Mouse (Mus musculus) heart, adult 2 months (tissue): Measurements from ENCODE around the gene Ube2f. TPM values are rescaled to one million over a fixed set of nuclear protein-coding genes. Genes with fewer than 3 reads are reported as not detected.
A peak's percentile ranks its signal among the peaks of the same experiment; 100 is the strongest.

Source experiments
- DNase-seq, 2 experiments: peaks; one replicate each; pipeline ENCODE4 v3.0.0; 2021
- H3K27ac ChIP-seq: fragments of 200-600 bp; 2 replicates; pipeline ENCODE4 v1.8.1; 2022
- H3K27me3 ChIP-seq: fragments of 200-500 bp; 2 replicates; pipeline ENCODE4 v1.6.1; 2012; ENCODE audit warnings: mild to moderate bottlenecking, low read length, inconsistent platforms, mixed read lengths; ENCODE audit not compliant: control insufficient read depth, insufficient read depth
- H3K36me3 ChIP-seq: fragments of 200-500 bp; 2 replicates; pipeline ENCODE4 v1.6.1; 2012; ENCODE audit warnings: low read length, inconsistent platforms; ENCODE audit not compliant: control insufficient read depth, insufficient read depth
- H3K4me1 ChIP-seq: fragments of 200-500 bp; 2 replicates; pipeline ENCODE4 v1.6.1; 2011; ENCODE audit warnings: low read length; ENCODE audit not compliant: control insufficient read depth, insufficient read depth
- H3K4me3 ChIP-seq: fragments of 200-600 bp; 2 replicates; pipeline ENCODE4 v1.8.1; 2022
- H3K79me2 ChIP-seq: fragments of 200-500 bp; replicated peaks from 2 replicates; pipeline ENCODE4 v1.6.1; 2012; ENCODE audit warnings: mild to moderate bottlenecking, inconsistent platforms, low read length, moderate library complexity, mixed read lengths; ENCODE audit not compliant: control insufficient read depth, insufficient read depth
- H3K9ac ChIP-seq: fragments of 200-500 bp; 2 replicates; pipeline ENCODE4 v1.6.1; 2012; ENCODE audit warnings: low read depth, mild to moderate bottlenecking, control low read depth, inconsistent platforms, low read length, mixed read lengths
- CTCF ChIP-seq: fragments of 200-600 bp; IDR thresholded peaks from 2 replicates; pipeline ENCODE4 v1.8.1; 2022; ENCODE audit warnings: antibody characterized with exemption, mild to moderate bottlenecking, moderate library complexity
- EP300 ChIP-seq: fragments of 200-500 bp; IDR thresholded peaks from 2 replicates; pipeline ENCODE4 v1.6.1; 2011; ENCODE audit warnings: low read depth, low read length, control low read depth; ENCODE audit not compliant: insufficient read depth
- POLR2A ChIP-seq: fragments of 200-500 bp; IDR thresholded peaks from 2 replicates; pipeline ENCODE4 v1.6.1; 2011; ENCODE audit warnings: mild to moderate bottlenecking, low read depth, low read length, control low read depth; ENCODE audit not compliant: insufficient read depth
- WGBS: fragments of 180-500 bp; shearing (Covaris S2); methylation state at CpG from one replicate; pipeline ENCODE4 v1.1.7; 2018; 5-methylcytosine and 5-hydroxymethylcytosine counted together
- intact Hi-C: fragments of 180-260 bp; cut with DNase I; formaldehyde crosslinking; loops from one replicate; pipeline ENCODE4 v1.15.1; 2025
- polyA plus RNA-seq: library from polyadenylated mRNA; depleted of rRNA; stranded (reverse); fragments of >200 nt; gene quantifications from 2 replicates; pipeline ENCODE4 v1.2.3, GENCODE M21; 2012
- total RNA-seq, 2 experiments: library from RNA; stranded (reverse); gene quantifications; 2 replicates each; pipeline ENCODE4 v1.2.3; 2021

Ube2f gene
- total and polyA plus RNA-seq, 3 experiments, result 39.4 to 48.1 (median 43.1) TPM

GRCm38 (mm10) chr1:91207334-91208074 lies 42.6 kb upstream of the Ube2f start:
- peaks cover 23% of the 10 kb centered on the region for H3K4me1 ChIP-seq
- H3K27ac ChIP-seq, result no peak overlapping the region
- H3K79me2 ChIP-seq, result no peaks in the 10 kb centered on the region
- intact Hi-C loops, result no loop called here
- H3K4me3 ChIP-seq, result no peak overlapping the region
- DNase-seq, result peak in 1 of 2 experiments; percentile 23
- 46% methylated on average over 3 of the region's 3 CpGs for WGBS
- H3K27me3 ChIP-seq, result no peaks in the 10 kb centered on the region
- no peak overlapping the region for H3K9ac ChIP-seq
- TF ChIP-seq CTCF, result no peak
- no peak for TF ChIP-seq POLR2A
- no peak for TF ChIP-seq EP300
- no peaks in the 10 kb centered on the region for H3K36me3 ChIP-seq

GRCm38 (mm10) chr1:91209343-91209742 lies 40.8 kb upstream of the Ube2f start:
- H3K9ac ChIP-seq, result no peak overlapping the region
- no peaks in the 10 kb centered on the region for H3K36me3 ChIP-seq
- DNase-seq, result peak; percentile 49 to 68
- no peak overlapping the region for H3K4me3 ChIP-seq
- peaks cover 23% of the 10 kb centered on the region for H3K4me1 ChIP-seq
- intact Hi-C loops, result no loop called here
- WGBS, result 52% methylated on average over 6 of the region's 6 CpGs
- H3K27me3 ChIP-seq, result no peaks in the 10 kb centered on the region
- TF ChIP-seq EP300 (0 out of 2 replicates have a peak, but pooled peaks have one; percentile 40), CTCF (no peak)
- no peaks in the 10 kb centered on the region for H3K79me2 ChIP-seq
- H3K27ac ChIP-seq, result peak overlapping the region; percentile 86

- Histone ChIP-seq H3K27ac (peak overlapping the region; percentile 86), H3K27me3 (no peaks in the 10 kb centered on the region), H3K79me2 (no peaks in the 10 kb centered on the region), H3K36me3 (no peaks in the 10 kb centered on the region), H3K4me1 (peaks cover 23% of the 10 kb centered on the region), H3K9ac (no peak overlapping the region), H3K4me3 (no peak overlapping the region)
- TF ChIP-seq EP300 (0 out of 2 replicates have a peak, but pooled peaks have one; percentile 18), POLR2A (no peak)
- DNase-seq, result peak; percentile 75 to 86
- intact Hi-C loops, result loop anchor here (2.0 kb wide), 1 partner anchor 105 kb away; no protein-coding TSS in a partner anchor
- WGBS, result 38% methylated on average over 6 of the region's 6 CpGs
Measured at GRCm38 (mm10) chr1:91209785-91210184, 40.3 kb upstream of the Ube2f start.

GRCm38 (mm10) chr1:91211099-91211498 lies 39.0 kb upstream of the Ube2f start:
- Histone ChIP-seq H3K9ac (no peak overlapping the region), H3K27ac (peak overlapping the region; percentile 31; the same call in 1 of the 2 replicates), H3K4me1 (peaks cover 29% of the 10 kb centered on the region), H3K36me3 (no peaks in the 10 kb centered on the region), H3K79me2 (no peaks in the 10 kb centered on the region), H3K4me3 (no peak overlapping the region), H3K27me3 (no peaks in the 10 kb centered on the region)
- WGBS, result 82% methylated on average over 1 of the region's 1 CpGs
- TF ChIP-seq EP300 (no peak; the same call in 1 of the 2 replicates), CTCF (peak; percentile 77)
- intact Hi-C loops, result loop anchor here (1.0 to 2.0 kb wide), 2 partner anchors 32 to 106 kb away; partner anchors contain the start of gene Ramp1
- DNase-seq, result peak; percentile 54 to 60

GRCm38 (mm10) chr1:91211591-91212008 lies 38.5 kb upstream of the Ube2f start:
- Histone ChIP-seq H3K27ac (peak overlapping the region; percentile 31), H3K4me1 (peaks cover 33% of the 10 kb centered on the region), H3K4me3 (no peak overlapping the region), H3K79me2 (no peaks in the 10 kb centered on the region), H3K9ac (no peak overlapping the region), H3K27me3 (no peaks in the 10 kb centered on the region), H3K36me3 (no peaks in the 10 kb centered on the region)
- TF ChIP-seq POLR2A, result no peak
- no peak for TF ChIP-seq CTCF
- 0 out of 2 replicates have a peak, but pooled peaks have one; percentile 24 for TF ChIP-seq EP300
- intact Hi-C loops, result loop anchor here (1.0 to 2.0 kb wide), 2 partner anchors 32 to 107 kb away; partner anchors contain the start of gene Ramp1
- DNase-seq, result peak; percentile 42 to 53
- 31% methylated on average over 7 of the region's 7 CpGs for WGBS

- DNase-seq, result no peak
- Histone ChIP-seq H3K79me2 (no peaks in the 10 kb centered on the region), H3K9ac (no peak overlapping the region), H3K27ac (no peak overlapping the region), H3K36me3 (no peaks in the 10 kb centered on the region), H3K4me3 (no peak overlapping the region), H3K27me3 (no peaks in the 10 kb centered on the region), H3K4me1 (peaks cover 23% of the 10 kb centered on the region)
- intact Hi-C loops, result no loop called here
- WGBS, result 64% methylated on average over 1 of the region's 1 CpGs
- TF ChIP-seq POLR2A (no peak), EP300 (no peak), CTCF (no peak)
Measured at GRCm38 (mm10) chr1:91215264-91215663, 34.8 kb upstream of the Ube2f start.
